Mouse (Mus musculus): ENCODE data around the gene Gm10300. TPM values are rescaled to one million over a fixed set of nuclear protein-coding genes. Genes with fewer than 3 reads are reported as not detected.

Gene Gm10300
- polyA plus RNA-seq, 1 experiment from 2014 or later, result not detected

GRCm38 (mm10) chr4:132074933-132075769 lies 654 bp downstream of the Gm10300 start, which contains the start of gene Epb41:
Epb41 (minus strand) TSS chr4:132075321.
- H3K4me2 ChIP-seq (ENCODE audit: low read length), result peak within 1 kb of the TSS; percentile 100
- H3K9me3 ChIP-seq (ENCODE audit: control insufficient read depth, low read length), result no peaks in the 10 kb centered on the region
- H3K36me3 ChIP-seq (ENCODE audit: control insufficient read depth, insufficient read depth, low read length), result no peaks in the 10 kb centered on the region
- ATAC-seq, result peak; percentile 94
- peak within 1 kb of the TSS; percentile 75 for H3K9ac ChIP-seq (ENCODE audit: low read depth, low read length)
- H3K27me3 ChIP-seq (replicated peaks; ENCODE audit: control insufficient read depth, insufficient read depth, low read length), result no peaks in the 10 kb centered on the region; the same call in none of the 2 replicates
- peak within 1 kb of the TSS; percentile 80 for H3K4me3 ChIP-seq (ENCODE audit: low read length)
- peaks cover 12% of the 10 kb centered on the region for H3K4me1 ChIP-seq (ENCODE audit: control insufficient read depth, insufficient read depth, low read depth, low read length)
- 2% methylated on average over 44 of the region's 47 CpGs for WGBS
- H3K27ac ChIP-seq (ENCODE audit: low read depth, low read length), result no peak within 1 kb of the TSS

- Histone ChIP-seq H3K4me2 (ENCODE audit: low read length) (peak overlapping the region; percentile 100), H3K27ac (ENCODE audit: low read depth, low read length) (no peak overlapping the region), H3K4me1 (ENCODE audit: control insufficient read depth, insufficient read depth, low read depth, low read length) (peaks cover 12% of the 10 kb centered on the region), H3K9ac (ENCODE audit: low read depth, low read length) (no peak overlapping the region), H3K4me3 (ENCODE audit: low read length) (no peak overlapping the region), H3K9me3 (ENCODE audit: control insufficient read depth, low read length) (no peaks in the 10 kb centered on the region), H3K36me3 (ENCODE audit: control insufficient read depth, insufficient read depth, low read length) (no peaks in the 10 kb centered on the region), H3K27me3 (replicated peaks; ENCODE audit: control insufficient read depth, insufficient read depth, low read length) (no peaks in the 10 kb centered on the region; the same call in none of the 2 replicates)
- ATAC-seq, result no peak
- WGBS, result 57% methylated on average over 1 of the region's 1 CpGs
Observed at GRCm38 (mm10) chr4:132075796-132076195, 1.3 kb downstream of the Gm10300 start.

GRCm38 (mm10) chr4:132076480-132077405 lies 2.2 kb downstream of the Gm10300 start:
- no peak overlapping the region for H3K4me2 ChIP-seq (ENCODE audit: low read length)
- H3K27ac ChIP-seq (ENCODE audit: low read depth, low read length), result no peak overlapping the region
- no peak overlapping the region for H3K4me3 ChIP-seq (ENCODE audit: low read length)
- ATAC-seq, result no peak
- no peaks in the 10 kb centered on the region; the same call in none of the 2 replicates for H3K27me3 ChIP-seq (replicated peaks; ENCODE audit: control insufficient read depth, insufficient read depth, low read length)
- H3K36me3 ChIP-seq (ENCODE audit: control insufficient read depth, insufficient read depth, low read length), result no peaks in the 10 kb centered on the region
- peaks cover 12% of the 10 kb centered on the region for H3K4me1 ChIP-seq (ENCODE audit: control insufficient read depth, insufficient read depth, low read depth, low read length)
- H3K9me3 ChIP-seq (ENCODE audit: control insufficient read depth, low read length), result no peaks in the 10 kb centered on the region
- 34% methylated on average over 20 of the region's 20 CpGs for WGBS
- H3K9ac ChIP-seq (ENCODE audit: low read depth, low read length), result no peak overlapping the region

GRCm38 (mm10) chr4:132077445-132077844 lies 2.9 kb downstream of the Gm10300 start:
- Histone ChIP-seq H3K27ac (ENCODE audit: low read depth, low read length) (no peak overlapping the region), H3K9me3 (ENCODE audit: control insufficient read depth, low read length) (no peaks in the 10 kb centered on the region), H3K4me2 (ENCODE audit: low read length) (no peak overlapping the region), H3K27me3 (replicated peaks; ENCODE audit: control insufficient read depth, insufficient read depth, low read length) (no peaks in the 10 kb centered on the region; the same call in none of the 2 replicates), H3K4me3 (ENCODE audit: low read length) (no peak overlapping the region), H3K9ac (ENCODE audit: low read depth, low read length) (no peak overlapping the region), H3K4me1 (ENCODE audit: control insufficient read depth, insufficient read depth, low read depth, low read length) (peaks cover 12% of the 10 kb centered on the region), H3K36me3 (ENCODE audit: control insufficient read depth, insufficient read depth, low read length) (no peaks in the 10 kb centered on the region)
- 74% methylated on average over 7 of the region's 7 CpGs for WGBS
- no peak for ATAC-seq

- H3K36me3 ChIP-seq (ENCODE audit: control insufficient read depth, insufficient read depth, low read length), result no peaks in the 10 kb centered on the region
- 59% methylated on average over 7 of the region's 7 CpGs for WGBS
- no peak for ATAC-seq
- H3K9ac ChIP-seq (ENCODE audit: low read depth, low read length), result no peak overlapping the region
- H3K4me3 ChIP-seq (ENCODE audit: low read length), result no peak overlapping the region
- peaks cover 12% of the 10 kb centered on the region for H3K4me1 ChIP-seq (ENCODE audit: control insufficient read depth, insufficient read depth, low read depth, low read length)
- no peak overlapping the region for H3K4me2 ChIP-seq (ENCODE audit: low read length)
- H3K27ac ChIP-seq (ENCODE audit: low read depth, low read length), result no peak overlapping the region
- H3K27me3 ChIP-seq (replicated peaks; ENCODE audit: control insufficient read depth, insufficient read depth, low read length), result no peaks in the 10 kb centered on the region; the same call in none of the 2 replicates
- H3K9me3 ChIP-seq (ENCODE audit: control insufficient read depth, low read length), result no peaks in the 10 kb centered on the region
Observed at GRCm38 (mm10) chr4:132078296-132078714, 3.8 kb downstream of the Gm10300 start.

- Histone ChIP-seq H3K4me2 (ENCODE audit: low read length) (peak overlapping the region; percentile 29), H3K9ac (ENCODE audit: low read depth, low read length) (no peak overlapping the region), H3K27me3 (replicated peaks; ENCODE audit: control insufficient read depth, insufficient read depth, low read length) (no peaks in the 10 kb centered on the region; the same call in none of the 2 replicates), H3K4me1 (ENCODE audit: control insufficient read depth, insufficient read depth, low read depth, low read length) (peaks cover 6% of the 10 kb centered on the region; the same call in 1 of the 2 replicates), H3K4me3 (ENCODE audit: low read length) (no peak overlapping the region), H3K9me3 (ENCODE audit: control insufficient read depth, low read length) (no peaks in the 10 kb centered on the region), H3K27ac (ENCODE audit: low read depth, low read length) (no peak overlapping the region), H3K36me3 (ENCODE audit: control insufficient read depth, insufficient read depth, low read length) (no peaks in the 10 kb centered on the region)
- 12% methylated on average over 19 of the region's 19 CpGs for WGBS
- no peak for ATAC-seq
Observed at GRCm38 (mm10) chr4:132079555-132080275, 5.2 kb downstream of the Gm10300 start.

GRCm38 (mm10) chr4:132080492-132080983 lies 6.0 kb downstream of the Gm10300 start:
- Histone ChIP-seq H3K9me3 (ENCODE audit: control insufficient read depth, low read length) (no peaks in the 10 kb centered on the region), H3K36me3 (ENCODE audit: control insufficient read depth, insufficient read depth, low read length) (no peaks in the 10 kb centered on the region), H3K4me3 (ENCODE audit: low read length) (no peak overlapping the region), H3K4me1 (ENCODE audit: control insufficient read depth, insufficient read depth, low read depth, low read length) (0 out of 2 replicates have a peak, but pooled peaks cover under 1% of the 10 kb centered on the region), H3K4me2 (ENCODE audit: low read length) (no peak overlapping the region), H3K9ac (ENCODE audit: low read depth, low read length) (no peak overlapping the region), H3K27me3 (replicated peaks; ENCODE audit: control insufficient read depth, insufficient read depth, low read length) (no peaks in the 10 kb centered on the region; the same call in 1 of the 2 replicates), H3K27ac (ENCODE audit: low read depth, low read length) (no peak overlapping the region)
- no peak for ATAC-seq
- whole genome bisulfite sequencing, result 76% methylated on average over 4 of the region's 4 CpGs

GRCm38 (mm10) chr4:132085114-132085513 lies 10.6 kb downstream of the Gm10300 start:
- WGBS, result 83% methylated on average over 7 of the region's 7 CpGs
- no peak for ATAC-seq

More at GRCm38 (mm10) chr4:132085114-132085513, 10.6 kb downstream of the Gm10300 start:
- Histone ChIP-seq H3K4me3 (ENCODE audit: low read length) (no peak overlapping the region), H3K27me3 (replicated peaks; ENCODE audit: control insufficient read depth, insufficient read depth, low read length) (no peaks in the 10 kb centered on the region), H3K36me3 (ENCODE audit: control insufficient read depth, insufficient read depth, low read length) (no peaks in the 10 kb centered on the region), H3K4me2 (ENCODE audit: low read length) (no peak overlapping the region), H3K9me3 (ENCODE audit: control insufficient read depth, low read length) (no peaks in the 10 kb centered on the region), H3K9ac (ENCODE audit: low read depth, low read length) (no peak overlapping the region), H3K27ac (ENCODE audit: low read depth, low read length) (no peak overlapping the region), H3K4me1 (ENCODE audit: control insufficient read depth, insufficient read depth, low read depth, low read length) (no peaks in the 10 kb centered on the region)

Data from hindbrain, embryonic 16.5 days (tissue).